ENCODE assay signal across 34 mouse cellular contexts in the genomic region with DNA sequence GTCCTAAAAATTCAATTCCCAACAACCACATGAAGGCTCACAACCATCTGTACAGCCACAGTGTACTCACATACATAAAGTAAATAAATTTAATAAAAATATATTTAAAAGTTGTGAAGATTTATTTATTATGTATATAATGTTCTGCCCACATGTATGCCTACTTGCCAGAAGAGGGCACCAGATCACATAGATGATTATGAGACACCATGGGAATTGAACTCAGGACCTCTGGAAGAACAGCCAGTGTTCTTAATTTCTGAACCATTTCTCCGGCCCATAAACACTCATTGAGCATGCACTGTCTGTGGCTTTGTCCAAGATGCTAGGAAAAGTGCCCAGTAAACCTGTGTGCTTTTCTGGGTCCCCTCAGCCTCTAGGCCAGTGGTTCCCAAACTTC. TPM values are rescaled to one million over a fixed set of nuclear protein-coding genes. Genes with fewer than 3 reads are reported as not detected.
DNase-seq lines count a peak whose midpoint lies in the region; ATAC-seq and TF ChIP-seq lines count a peak whose summit lies in the region.
"Had no signal": no experiment of that assay in that cellular context is flagged by ENCODE, and none has a peak within 500 bp of the region (broad histone marks: within the 10 kb centered on the region; RNA-seq: fewer than 3 reads in every experiment).

No protein-coding gene starts in this region.

- intact Hi-C loops in heart, adult 2 months (cut with DNase I) = loop anchor here (2.0 to 5.0 kb wide), 2 partner anchors 116 to 131 kb away; no protein-coding TSS in a partner anchor
- intact Hi-C loops in heart, postnatal 10 days (cut with DNase I) = loop anchor here (2.0 to 5.0 kb wide), 2 partner anchors 34 to 131 kb away; partner anchors contain the start of gene Tcp1

- no peak for ATAC-seq in liver, postnatal 0 days
- no peak for ATAC-seq in neural tube, embryonic 11.5 days (ENCODE audit: insufficient read depth, low FRiP score, low TSS enrichment)
- no peak for ATAC-seq in stomach, postnatal 0 days (ENCODE audit: low FRiP score, low TSS enrichment)
- ATAC-seq in hindbrain, embryonic 12.5 days (ENCODE audit: low FRiP score) = no peak
- ATAC-seq: forebrain, embryonic 14.5 days had no signal

- WGBS in heart, adult 2 months = 75% methylated on average over 1 of the region's 1 CpGs
- 68% methylated on average over 1 of the region's 1 CpGs for WGBS in liver, postnatal 0 days (ENCODE audit: insufficient replicate concordance)
- WGBS in neural tube, embryonic 11.5 days = 78% methylated on average over 1 of the region's 1 CpGs
- 80% methylated on average over 1 of the region's 1 CpGs for WGBS in stomach, postnatal 0 days
- 81% methylated on average over 1 of the region's 1 CpGs for WGBS in hindbrain, embryonic 12.5 days

- peak; percentile 32; the same call in 1 of the 2 replicates for TF ChIP-seq CTCF in heart, adult 2 months (IDR thresholded peaks at IDR 0.05)
- TF ChIP-seq CTCF in liver, postnatal 0 days (IDR thresholded peaks at IDR 0.05; ENCODE audit: low read depth) = peak; percentile 36
- peak; percentile 34; the same call in 1 of the 2 replicates for TF ChIP-seq CTCF in stomach, postnatal 0 days (IDR thresholded peaks at IDR 0.05; ENCODE audit: low read depth)

- H3K4me2 ChIP-seq in liver, postnatal 0 days (ENCODE audit: low read depth, low read length) = no peak overlapping the region
- no peak overlapping the region for H3K4me2 ChIP-seq in neural tube, embryonic 11.5 days (ENCODE audit: low read depth)
- no peak overlapping the region for H3K4me2 ChIP-seq in stomach, postnatal 0 days (replicated peaks; ENCODE audit: low read depth)
- H3K4me2 ChIP-seq in hindbrain, embryonic 12.5 days (replicated peaks) = no peak overlapping the region
- H3K4me2 ChIP-seq: embryonic facial prominence, embryonic 12.5 days; heart, embryonic 12.5 days; hindbrain, embryonic 15.5 days; limb, embryonic 13.5 days; liver, embryonic 13.5 days; lung, embryonic 15.5 days; neural tube, embryonic 15.5 days had no signal

- no peak overlapping the region for H3K9ac ChIP-seq in heart, adult 2 months (ENCODE audit: low read depth, low read length)
- no peak overlapping the region for H3K9ac ChIP-seq in liver, postnatal 0 days (replicated peaks)
- H3K9ac ChIP-seq in neural tube, embryonic 11.5 days (ENCODE audit: low read length) = no peak overlapping the region
- no peak overlapping the region for H3K9ac ChIP-seq in stomach, postnatal 0 days (ENCODE audit: low read length)
- H3K9ac ChIP-seq in hindbrain, embryonic 12.5 days = no peak overlapping the region
- H3K9ac ChIP-seq: embryonic facial prominence, embryonic 12.5 days; heart, embryonic 12.5 days; hindbrain, embryonic 15.5 days; limb, embryonic 13.5 days; liver, embryonic 13.5 days; lung, embryonic 15.5 days; neural tube, embryonic 15.5 days had no signal

- H3K4me3 ChIP-seq in heart, adult 2 months = no peak overlapping the region
- H3K4me3 ChIP-seq in liver, postnatal 0 days (ENCODE audit: low read depth, low read length) = no peak overlapping the region
- no peak overlapping the region for H3K4me3 ChIP-seq in neural tube, embryonic 11.5 days (ENCODE audit: low read depth, low read length)
- no peak overlapping the region for H3K4me3 ChIP-seq in stomach, postnatal 0 days (ENCODE audit: low read depth, low read length)
- H3K4me3 ChIP-seq in hindbrain, embryonic 12.5 days = no peak overlapping the region
- H3K4me3 ChIP-seq: embryonic facial prominence, embryonic 12.5 days; gastrocnemius, adult 2 months; heart, embryonic 12.5 days; hindbrain, embryonic 15.5 days; left cerebral cortex, adult 2 months; limb, embryonic 13.5 days; liver, embryonic 13.5 days; lung, embryonic 15.5 days; neural tube, embryonic 15.5 days had no signal

- TF ChIP-seq POLR2A in heart, adult 2 months (IDR thresholded peaks at IDR 0.05; ENCODE audit: insufficient read depth, low read depth, low read length) = no peak

- no peak for DNase-seq in heart, adult 2 months
- no peak for DNase-seq in heart, postnatal 10 days
- DNase-seq in liver, postnatal 0 days = no peak
- no peak for DNase-seq in liver
- DNase-seq in neural tube, embryonic 11.5 days (ENCODE audit: low spot score) = peak; percentile 8
- DNase-seq in neural tube, embryonic 10.5 days (ENCODE audit: extremely low spot score, low spot score) = no peak
- no peak for DNase-seq in stomach, postnatal 0 days (ENCODE audit: low spot score)
- DNase-seq: adrenal gland, postnatal 14 days; cerebellum, adult 11-12 months; cerebellum, adult 9-11 months; embryo, embryonic 11 days; gastrocnemius, adult 2 months; gastrocnemius, postnatal 36 days; heart, adult 18-20 months; kidney, adult 8-10 months; kidney, postnatal 10 days; liver, embryonic 13.5 days; retina, postnatal 1 day; right cerebral cortex, postnatal 25 days; thymus, adult 18-20 months; thymus, postnatal 25 days had no signal

- no peaks in the 10 kb centered on the region for H3K27me3 ChIP-seq in heart, adult 2 months (ENCODE audit: control insufficient read depth, insufficient read depth, low read length)
- H3K27me3 ChIP-seq in liver, postnatal 0 days (ENCODE audit: insufficient read depth, low read length) = peaks cover 5% of the 10 kb centered on the region; the same call in 1 of the 2 replicates
- H3K27me3 ChIP-seq in neural tube, embryonic 11.5 days (ENCODE audit: control insufficient read depth, insufficient read depth, low read length) = no peaks in the 10 kb centered on the region
- no peaks in the 10 kb centered on the region for H3K27me3 ChIP-seq in stomach, postnatal 0 days (ENCODE audit: control insufficient read depth, insufficient read depth, low read length)
- H3K27me3 ChIP-seq in hindbrain, embryonic 12.5 days = no peaks in the 10 kb centered on the region
- H3K27me3 ChIP-seq: embryonic facial prominence, embryonic 12.5 days; heart, embryonic 12.5 days; limb, embryonic 13.5 days; lung, embryonic 15.5 days; neural tube, embryonic 15.5 days had no signal

- TF ChIP-seq EP300 in heart, adult 2 months (IDR thresholded peaks at IDR 0.05; ENCODE audit: insufficient read depth, low read depth, low read length) = no peak
- no peak for TF ChIP-seq EP300 in liver, postnatal 0 days (IDR thresholded peaks at IDR 0.05; ENCODE audit: low read depth)
- no peak for TF ChIP-seq EP300 in stomach, postnatal 0 days (optimal IDR thresholded peaks at IDR 0.05)

- H3K36me3 ChIP-seq in heart, adult 2 months (ENCODE audit: control insufficient read depth, insufficient read depth, low read length) = no peaks in the 10 kb centered on the region
- H3K36me3 ChIP-seq in liver, postnatal 0 days (replicated peaks; ENCODE audit: insufficient read depth, low read length) = no peaks in the 10 kb centered on the region
- no peaks in the 10 kb centered on the region for H3K36me3 ChIP-seq in neural tube, embryonic 11.5 days (ENCODE audit: control insufficient read depth, insufficient read depth, low read length)
- H3K36me3 ChIP-seq in stomach, postnatal 0 days (ENCODE audit: control insufficient read depth, insufficient read depth, low read length) = no peaks in the 10 kb centered on the region
- no peaks in the 10 kb centered on the region for H3K36me3 ChIP-seq in hindbrain, embryonic 12.5 days
- H3K36me3 ChIP-seq: embryonic facial prominence, embryonic 12.5 days; heart, embryonic 12.5 days; hindbrain, embryonic 15.5 days; limb, embryonic 13.5 days; liver, embryonic 13.5 days; lung, embryonic 15.5 days; neural tube, embryonic 15.5 days had no signal

- H3K9me3 ChIP-seq in liver, postnatal 0 days (ENCODE audit: low read length) = no peaks in the 10 kb centered on the region
- no peaks in the 10 kb centered on the region for H3K9me3 ChIP-seq in neural tube, embryonic 11.5 days (ENCODE audit: control insufficient read depth, low read length)
- H3K9me3 ChIP-seq in stomach, postnatal 0 days (ENCODE audit: control insufficient read depth, low read length) = no peaks in the 10 kb centered on the region
- H3K9me3 ChIP-seq in hindbrain, embryonic 12.5 days (replicated peaks) = no peaks in the 10 kb centered on the region
- H3K9me3 ChIP-seq: embryonic facial prominence, embryonic 12.5 days; heart, embryonic 12.5 days; hindbrain, embryonic 15.5 days; limb, embryonic 13.5 days; liver, embryonic 13.5 days; lung, embryonic 15.5 days; neural tube, embryonic 15.5 days had no signal

- no peak overlapping the region for H3K27ac ChIP-seq in heart, adult 2 months
- H3K27ac ChIP-seq in liver, postnatal 0 days (ENCODE audit: low read depth) = no peak overlapping the region
- no peak overlapping the region for H3K27ac ChIP-seq in neural tube, embryonic 11.5 days (ENCODE audit: low read depth, low read length)
- no peak overlapping the region for H3K27ac ChIP-seq in stomach, postnatal 0 days (replicated peaks)
- H3K27ac ChIP-seq in hindbrain, embryonic 12.5 days = no peak overlapping the region
- H3K27ac ChIP-seq: embryonic facial prominence, embryonic 12.5 days; gastrocnemius, adult 2 months; hindbrain, embryonic 15.5 days; left cerebral cortex, adult 2 months; liver, embryonic 13.5 days; lung, embryonic 15.5 days; macrophage; neural tube, embryonic 15.5 days had no signal

- H3K4me1 ChIP-seq in heart, adult 2 months (ENCODE audit: control insufficient read depth, insufficient read depth, low read length) = peaks cover 2% of the 10 kb centered on the region; the same call in 1 of the 2 replicates
- H3K4me1 ChIP-seq in liver, postnatal 0 days (ENCODE audit: insufficient read depth) = no peaks in the 10 kb centered on the region
- no peaks in the 10 kb centered on the region for H3K4me1 ChIP-seq in neural tube, embryonic 11.5 days (ENCODE audit: control insufficient read depth, insufficient read depth, low read length)
- no peaks in the 10 kb centered on the region for H3K4me1 ChIP-seq in stomach, postnatal 0 days (replicated peaks; ENCODE audit: control insufficient read depth, insufficient read depth)
- H3K4me1 ChIP-seq in hindbrain, embryonic 12.5 days = no peaks in the 10 kb centered on the region
- H3K4me1 ChIP-seq: embryonic facial prominence, embryonic 12.5 days; heart, embryonic 12.5 days had no signal

- no peaks in the 10 kb centered on the region for H3K79me2 ChIP-seq in heart, adult 2 months (replicated peaks; ENCODE audit: control insufficient read depth, insufficient read depth, low read length)

RNA-seq across cellular contexts. Expression of gene Mrgprh, which starts 5.4 kb away (rescaled TPM):
- total RNA-seq in heart, adult 2 months (2021) = 1 to 10 TPM; 5.6 to 5.7 TPM
- polyA plus RNA-seq in heart, adult 2 months (2012; rRNA removed) = 9.2 and 17.1 TPM in 2 replicates
- 1 to 10 TPM; 1.9 to 2.1 TPM for total RNA-seq in heart, postnatal 10 days (2021)
- polyA plus RNA-seq in liver, postnatal 0 days (2015; fragmentation: Nextera tagmentation; extraction: Ambion mirVana) = not detected in 2 replicates
- polyA plus RNA-seq in neural tube, embryonic 11.5 days (2014; fragmentation: Nextera tagmentation; extraction: Ambion mirVana) = not detected in 2 replicates
- polyA plus RNA-seq in stomach, postnatal 0 days (2015; fragmentation: Nextera tagmentation; extraction: Ambion mirVana) = not detected in 2 replicates
- polyA plus RNA-seq in hindbrain, embryonic 12.5 days (2016; fragmentation: Nextera tagmentation; extraction: Ambion mirVana) = 0.12 TPM in 1 of 2 replicates, not detected in the other
- total RNA-seq: hematopoietic stem cell, adult 5-6 weeks; layer of hippocampus, postnatal 14 days; left cerebral cortex, adult 2 months had no signal
- polyA plus RNA-seq: forebrain, embryonic 14.5 days; heart, embryonic 12.5 days; hindbrain, embryonic 15.5 days; intestine, embryonic 14.5 days; liver, embryonic 13.5 days; lung, embryonic 15.5 days; macrophage; neural tube, embryonic 15.5 days had no signal

RNA-seq across cellular contexts. Expression of gene Mas1, which starts 13.3 kb away (rescaled TPM):
- 1 to 10 TPM in 1 of 2 experiments, under 1 TPM in 1; 0.68 to 1.6 TPM for total RNA-seq in heart, adult 2 months (2021)
- 1.0 and 4.6 TPM in 2 replicates for polyA plus RNA-seq in heart, adult 2 months (2012; rRNA removed)
- total RNA-seq in heart, postnatal 10 days (2021) = under 1 TPM; 0.22 to 0.50 TPM
- polyA plus RNA-seq in liver, postnatal 0 days (2015; fragmentation: Nextera tagmentation; extraction: Ambion mirVana) = 0.12 and 0.28 TPM in 2 replicates
- polyA plus RNA-seq in neural tube, embryonic 11.5 days (2014; fragmentation: Nextera tagmentation; extraction: Ambion mirVana) = 0.19 and 0.28 TPM in 2 replicates
- 0.12 and 0.21 TPM in 2 replicates for polyA plus RNA-seq in stomach, postnatal 0 days (2015; fragmentation: Nextera tagmentation; extraction: Ambion mirVana)
- polyA plus RNA-seq in hindbrain, embryonic 12.5 days (2016; fragmentation: Nextera tagmentation; extraction: Ambion mirVana) = 0.27 and 0.41 TPM in 2 replicates
- total RNA-seq: adrenal gland, postnatal 14 days; hematopoietic stem cell, adult 5-6 weeks had no signal
- polyA plus RNA-seq: forebrain, embryonic 14.5 days; hindbrain, embryonic 15.5 days; liver, embryonic 13.5 days; macrophage had no signal

RNA-seq across cellular contexts. Expression of gene Pnldc1, which starts 28.8 kb away (rescaled TPM):
- total RNA-seq in heart, adult 2 months (2021) = under 1 TPM; 0.42 to 0.93 TPM
- polyA plus RNA-seq in heart, adult 2 months (2012; rRNA removed) = 1.6 and 1.9 TPM in 2 replicates
- total RNA-seq in heart, postnatal 10 days (2021) = 1 to 10 TPM; 1.3 to 1.5 TPM
- 0.47 and 0.95 TPM in 2 replicates for polyA plus RNA-seq in liver, postnatal 0 days (2015; fragmentation: Nextera tagmentation; extraction: Ambion mirVana)
- polyA plus RNA-seq in neural tube, embryonic 11.5 days (2014; fragmentation: Nextera tagmentation; extraction: Ambion mirVana) = 1.2 and 2.9 TPM in 2 replicates
- polyA plus RNA-seq in stomach, postnatal 0 days (2015; fragmentation: Nextera tagmentation; extraction: Ambion mirVana) = 0.45 and 0.63 TPM in 2 replicates
- polyA plus RNA-seq in hindbrain, embryonic 12.5 days (2016; fragmentation: Nextera tagmentation; extraction: Ambion mirVana) = 1.5 TPM in 2 replicates
- total RNA-seq: gastrocnemius, postnatal 36 days; hematopoietic stem cell, adult 5-6 weeks had no signal
- polyA plus RNA-seq: macrophage had no signal

RNA-seq across cellular contexts. Expression of gene Tcp1, which starts 34.3 kb away (rescaled TPM):
- total RNA-seq in heart, adult 2 months (2021) = 100 to 1,000 TPM; 176 to 196 TPM
- 68.6 and 134 TPM in 2 replicates for polyA plus RNA-seq in heart, adult 2 months (2012; rRNA removed)
- total RNA-seq in heart, postnatal 10 days (2021) = 100 to 1,000 TPM; 226 to 233 TPM
- polyA plus RNA-seq in liver, postnatal 0 days (2015; fragmentation: Nextera tagmentation; extraction: Ambion mirVana) = 136 TPM in 2 replicates
- polyA plus RNA-seq in neural tube, embryonic 11.5 days (2014; fragmentation: Nextera tagmentation; extraction: Ambion mirVana) = 530 and 560 TPM in 2 replicates
- 225 and 240 TPM in 2 replicates for polyA plus RNA-seq in stomach, postnatal 0 days (2015; fragmentation: Nextera tagmentation; extraction: Ambion mirVana)
- 432 and 477 TPM in 2 replicates for polyA plus RNA-seq in hindbrain, embryonic 12.5 days (2016; fragmentation: Nextera tagmentation; extraction: Ambion mirVana)

RNA-seq across cellular contexts. Expression of gene Mrpl18, which starts 34.9 kb away (rescaled TPM):
- 100 to 1,000 TPM; 151 to 160 TPM for total RNA-seq in heart, adult 2 months (2021)
- 65.1 and 78.1 TPM in 2 replicates for polyA plus RNA-seq in heart, adult 2 months (2012; rRNA removed)
- total RNA-seq in heart, postnatal 10 days (2021) = 100 to 1,000 TPM; 159 to 170 TPM
- 72.2 and 81.0 TPM in 2 replicates for polyA plus RNA-seq in liver, postnatal 0 days (2015; fragmentation: Nextera tagmentation; extraction: Ambion mirVana)
- polyA plus RNA-seq in neural tube, embryonic 11.5 days (2014; fragmentation: Nextera tagmentation; extraction: Ambion mirVana) = 159 TPM in 2 replicates
- 93.7 and 101 TPM in 2 replicates for polyA plus RNA-seq in stomach, postnatal 0 days (2015; fragmentation: Nextera tagmentation; extraction: Ambion mirVana)
- polyA plus RNA-seq in hindbrain, embryonic 12.5 days (2016; fragmentation: Nextera tagmentation; extraction: Ambion mirVana) = 136 and 148 TPM in 2 replicates
